Mouse (Mus musculus): ENCODE results near the gene Lrrfip2.
A peak's percentile ranks its signal among the peaks of the same experiment; 100 is the strongest.

Gene Lrrfip2

GRCm38 (mm10) chr9:111221580-111221979 is 104.2 kb downstream of the Lrrfip2 start:
- DNase-seq (ENCODE audit: low read depth), result no peak

DNA sequence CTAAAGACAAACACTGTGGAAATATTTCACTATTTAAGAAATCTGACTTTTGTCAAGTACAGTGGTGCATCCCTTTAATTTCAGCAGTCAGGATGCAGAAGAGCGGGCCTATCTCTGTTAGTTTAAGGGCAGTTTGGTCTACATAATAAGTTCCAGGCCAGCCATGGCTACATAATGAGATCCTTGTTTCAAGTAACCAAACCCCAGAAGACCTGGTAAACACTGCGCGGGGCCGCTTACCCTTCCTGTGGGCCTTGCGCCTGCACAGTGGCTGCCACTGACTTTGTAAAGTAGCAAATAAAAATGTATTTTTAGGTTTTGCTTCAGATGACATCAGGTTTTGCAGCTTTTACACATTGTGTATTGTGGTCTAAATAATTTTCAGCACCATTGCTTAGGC is 106.0 kb downstream of the Lrrfip2 start:
- no peak for DNase-seq (ENCODE audit: low read depth)

DNA sequence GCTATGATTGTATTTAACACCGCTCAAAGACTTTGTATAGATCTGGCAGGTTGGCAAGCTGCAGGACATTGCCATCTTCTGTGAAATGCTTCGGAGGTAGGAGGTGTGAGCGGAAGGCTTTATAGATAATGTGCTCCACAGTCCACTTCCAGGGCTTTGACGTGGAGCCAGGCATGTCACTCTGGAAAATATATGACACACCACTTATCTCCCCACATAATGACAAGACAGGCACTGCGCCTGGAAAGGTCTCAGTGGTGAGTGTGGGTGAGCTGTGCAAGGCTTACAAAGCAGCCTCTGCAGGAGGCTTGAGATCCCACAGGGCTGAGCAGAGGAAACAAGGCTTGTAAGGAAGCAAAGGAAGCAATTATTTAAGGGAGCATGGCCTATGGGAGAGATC is 111.1 kb downstream of the Lrrfip2 start:
- DNase-seq (ENCODE audit: low read depth), result no peak

DNA sequence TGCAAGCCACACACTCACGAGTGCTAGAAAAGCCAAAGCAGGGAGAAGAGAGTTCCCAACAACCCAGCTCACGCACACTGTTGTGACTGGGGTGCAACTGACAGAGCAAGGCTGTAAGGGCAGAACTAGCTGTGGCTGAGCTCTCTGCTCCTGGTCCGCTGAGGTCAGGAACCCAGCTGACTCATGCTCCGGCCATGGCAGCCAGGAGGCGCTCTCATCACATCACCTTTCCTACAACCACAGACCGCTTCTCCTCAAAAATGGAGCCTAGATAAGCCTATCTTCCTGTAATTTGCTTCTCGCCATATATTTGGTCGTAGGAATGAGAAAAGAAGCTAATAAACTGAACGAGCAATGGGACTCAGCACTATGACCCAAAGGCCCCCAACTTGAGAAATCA is 117.3 kb downstream of the Lrrfip2 start:
- DNase-seq (ENCODE audit: low read depth), result no peak

DNA sequence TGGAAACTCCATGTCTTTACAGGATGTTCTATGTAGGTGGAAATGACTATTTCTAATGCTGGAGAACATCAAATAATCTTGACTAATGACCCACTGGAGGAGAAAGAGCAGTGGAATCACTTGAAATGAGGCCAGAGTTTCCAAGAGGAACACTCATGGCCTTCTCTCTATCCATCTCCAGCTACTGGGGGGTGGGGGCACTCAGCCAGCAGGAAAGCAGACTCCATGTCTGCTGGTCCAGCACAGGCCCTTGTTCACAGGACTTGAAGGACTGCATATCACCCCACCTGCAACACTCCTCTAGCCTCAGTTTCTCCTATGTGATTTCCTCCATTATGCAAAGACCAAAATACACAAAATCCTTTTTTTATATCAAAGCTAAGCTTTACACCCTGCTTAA is 120.3 kb downstream of the Lrrfip2 start:
- no peak for DNase-seq (ENCODE audit: low read depth)

DNA sequence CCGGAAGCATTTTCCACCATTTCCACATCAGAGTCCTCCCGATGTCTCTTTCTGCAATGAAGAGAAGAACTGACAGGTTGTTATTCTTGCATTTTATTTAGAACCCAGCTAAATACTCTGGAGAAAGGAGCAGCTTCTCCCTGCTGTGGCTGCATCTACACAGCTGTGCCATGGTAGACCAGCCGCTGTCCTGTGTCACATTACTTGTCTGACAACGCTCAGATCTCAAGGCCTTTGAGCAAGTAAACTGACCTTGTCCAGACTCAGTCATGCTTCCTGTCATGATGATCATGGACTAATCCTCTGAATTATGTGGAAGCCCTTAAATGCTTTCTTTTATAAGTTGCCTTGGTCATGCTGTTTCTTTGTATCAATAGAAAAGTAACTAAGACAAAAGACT is 122.4 kb downstream of the Lrrfip2 start:
- DNase-seq (ENCODE audit: low read depth), result no peak

GRCm38 (mm10) chr9:111243384-111243783 is 126.0 kb downstream of the Lrrfip2 start:
- no peak for DNase-seq (ENCODE audit: low read depth)

DNA sequence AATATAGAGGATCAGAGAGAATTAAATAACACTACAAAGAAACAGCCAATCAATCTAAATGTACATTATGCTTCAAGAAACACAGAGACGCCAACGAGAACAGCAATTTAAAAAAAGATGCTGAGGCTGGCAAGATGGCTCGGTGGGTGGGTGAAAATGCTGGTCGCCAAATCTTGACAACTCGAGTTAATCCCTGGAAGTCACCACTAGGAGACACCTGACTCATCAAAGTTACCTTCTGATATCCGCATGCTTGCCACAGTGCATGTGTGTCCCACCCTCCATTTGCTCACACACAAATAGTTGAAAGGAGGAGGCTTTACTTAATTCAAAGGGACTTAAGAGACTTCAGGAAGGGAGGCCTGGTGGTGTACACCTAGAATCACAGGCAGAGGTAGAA is 128.2 kb downstream of the Lrrfip2 start:
- DNase-seq (ENCODE audit: low read depth), result no peak

DNA sequence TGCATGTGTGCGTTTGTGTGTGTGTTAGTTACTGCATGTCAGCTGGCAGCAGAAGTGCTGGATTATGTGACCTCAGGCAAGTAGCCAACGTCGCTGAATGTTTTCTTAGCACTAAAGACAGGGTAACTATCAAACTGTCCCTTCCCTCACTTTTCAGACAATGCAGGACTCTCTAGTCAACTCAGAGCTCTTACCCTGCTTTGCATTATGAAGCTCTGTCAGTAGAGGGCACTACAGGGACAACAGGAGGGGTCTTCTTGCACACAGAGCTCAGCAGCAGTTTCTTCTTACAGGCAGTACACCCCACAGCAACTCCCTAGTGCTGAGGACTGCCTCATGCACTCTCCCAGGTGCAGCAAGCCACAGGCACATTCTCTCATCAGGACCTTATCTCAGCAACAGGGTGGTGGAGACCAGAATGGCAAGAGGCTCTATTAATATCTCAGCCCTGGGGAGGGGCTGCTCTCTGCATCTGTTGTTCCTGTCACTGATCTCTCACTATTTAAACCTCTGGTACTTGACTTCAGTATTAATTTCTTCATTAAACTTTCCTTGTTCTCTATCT is 130.4 kb downstream of the Lrrfip2 start:
- no peak for DNase-seq (ENCODE audit: low read depth)

DNA sequence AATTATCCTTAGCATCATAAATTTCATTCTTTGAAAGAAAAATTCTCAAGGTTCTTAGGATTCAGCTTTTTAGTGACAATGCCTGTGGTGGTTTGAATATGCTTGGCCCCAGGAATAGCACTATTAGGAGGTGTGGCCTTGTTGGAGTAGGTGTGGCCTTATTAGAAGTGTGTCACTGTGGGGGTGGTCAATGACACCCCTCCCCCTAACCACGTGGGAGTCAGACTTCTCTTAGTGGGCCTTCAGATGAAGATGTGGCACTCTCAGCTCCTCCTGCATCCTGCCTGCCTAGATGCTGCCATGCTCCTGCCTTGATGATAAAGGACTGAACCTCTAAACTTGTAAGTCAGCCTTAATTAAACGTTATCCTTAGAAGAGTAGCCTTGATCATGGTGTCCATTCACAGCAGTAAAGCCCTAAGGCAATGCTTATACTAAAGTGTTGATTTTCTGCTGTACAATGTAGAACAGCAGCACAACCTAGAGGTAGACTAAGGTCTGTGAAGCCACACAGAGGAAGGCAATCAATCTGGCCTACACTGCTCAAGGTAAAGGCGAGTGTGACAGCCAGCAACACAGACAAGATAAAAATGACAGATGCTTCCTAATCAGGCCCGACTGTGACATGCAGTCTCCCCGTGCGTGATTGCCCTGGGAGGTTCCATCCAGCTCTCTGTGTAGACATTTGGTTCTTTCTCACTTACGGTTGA is 134.9 kb downstream of the Lrrfip2 start:
- DNase-seq (ENCODE audit: low read depth), result no peak

- DNase-seq (ENCODE audit: low read depth), result peak; percentile 91
Observed at GRCm38 (mm10) chr9:111260360-111260985, 143.1 kb downstream of the Lrrfip2 start.

DNA sequence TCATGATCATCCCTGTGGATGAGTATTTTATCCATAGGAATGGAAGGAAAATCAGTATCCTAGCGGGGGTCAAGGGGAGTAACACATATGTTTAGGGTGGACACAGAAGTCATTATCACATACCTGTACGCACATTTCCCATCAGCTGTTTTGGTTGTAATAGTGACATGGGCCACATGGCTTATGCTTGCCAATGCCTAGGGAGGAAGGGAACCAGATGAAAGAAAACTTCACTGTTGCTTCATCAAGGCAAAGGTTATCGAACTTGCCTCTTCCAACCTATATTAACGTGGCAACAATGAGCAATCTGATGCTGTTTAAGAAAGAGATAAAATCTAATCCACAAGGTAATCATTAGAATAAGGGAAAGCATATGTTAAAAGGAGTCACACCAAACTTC is 144.0 kb downstream of the Lrrfip2 start:
- no peak for DNase-seq (ENCODE audit: low read depth)

- DNase-seq (ENCODE audit: low read depth), result no peak
Observed at GRCm38 (mm10) chr9:111267998-111268397, 150.6 kb downstream of the Lrrfip2 start.

DNA sequence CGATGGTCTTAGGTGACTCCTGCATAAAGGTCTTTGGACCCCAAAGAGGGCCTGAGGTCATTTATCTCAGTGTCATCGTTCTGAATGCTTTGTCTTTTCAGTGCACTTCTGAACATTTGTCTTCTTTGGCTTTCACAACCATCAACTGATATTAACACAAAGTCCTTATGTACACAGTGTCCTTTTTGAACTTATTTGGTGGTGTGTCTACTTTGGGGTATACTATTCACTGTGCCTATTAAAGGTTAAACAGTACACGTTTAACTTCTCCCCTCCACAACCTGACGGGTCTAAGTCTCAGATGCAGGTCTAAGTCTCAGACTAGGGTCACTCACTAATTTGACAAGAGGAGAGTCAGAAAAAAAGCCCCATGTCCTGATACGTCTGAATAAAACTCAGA is 153.2 kb downstream of the Lrrfip2 start:
- DNase-seq (ENCODE audit: low read depth), result no peak

DNA sequence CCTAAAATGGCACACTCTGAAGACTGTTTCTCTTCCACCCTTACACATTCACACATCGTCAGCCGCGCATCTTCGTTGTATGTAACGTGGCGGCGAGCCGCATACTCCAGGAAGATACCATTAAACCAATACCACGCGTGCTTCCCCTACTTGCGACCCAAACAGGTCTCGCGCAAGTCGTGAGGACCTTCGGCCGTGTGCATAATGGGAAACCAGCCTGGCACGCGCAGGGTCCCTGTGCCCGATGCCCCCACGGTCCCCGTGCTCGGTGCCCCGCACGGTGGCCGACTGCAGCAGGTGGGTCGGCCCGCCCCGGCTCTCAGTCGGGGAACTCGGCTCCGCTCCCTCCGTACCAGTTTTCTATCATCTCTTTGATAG is 153.7 kb downstream of the Lrrfip2 start:
- DNase-seq (ENCODE audit: low read depth), result no peak

GRCm38 (mm10) chr9:111271434-111272160 is 154.2 kb downstream of the Lrrfip2 start, which contains the start of the genes Mlh1 and Epm2aip1:
Gene Mlh1, minus strand, starts transcription at chr9:111271791.
Gene Epm2aip1, plus strand, starts transcription at chr9:111271929.
- DNase-seq (ENCODE audit: low read depth), result peak; percentile 100

DNA sequence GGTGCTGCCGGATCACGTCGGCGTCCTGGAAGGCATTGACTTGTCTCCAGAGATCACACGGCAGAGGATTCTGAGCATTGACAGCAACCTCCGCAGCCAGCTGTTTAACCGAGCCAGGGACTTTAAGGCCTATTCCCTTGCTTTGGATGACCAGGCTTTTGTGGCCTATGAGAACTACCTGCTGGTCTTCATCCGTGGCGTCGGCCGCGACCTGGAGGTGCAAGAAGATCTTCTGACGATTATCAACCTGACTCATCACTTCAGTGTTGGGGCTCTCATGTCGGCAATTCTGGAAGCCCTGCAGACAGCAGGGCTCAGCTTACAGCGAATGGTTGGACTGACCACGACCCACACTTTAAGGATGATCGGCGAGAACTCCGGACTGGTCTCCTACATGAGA is 155.0 kb downstream of the Lrrfip2 start:
- DNase-seq (ENCODE audit: low read depth), result no peak

- no peak for DNase-seq (ENCODE audit: low read depth)
Observed at GRCm38 (mm10) chr9:111272996-111273785, 155.8 kb downstream of the Lrrfip2 start.

DNA sequence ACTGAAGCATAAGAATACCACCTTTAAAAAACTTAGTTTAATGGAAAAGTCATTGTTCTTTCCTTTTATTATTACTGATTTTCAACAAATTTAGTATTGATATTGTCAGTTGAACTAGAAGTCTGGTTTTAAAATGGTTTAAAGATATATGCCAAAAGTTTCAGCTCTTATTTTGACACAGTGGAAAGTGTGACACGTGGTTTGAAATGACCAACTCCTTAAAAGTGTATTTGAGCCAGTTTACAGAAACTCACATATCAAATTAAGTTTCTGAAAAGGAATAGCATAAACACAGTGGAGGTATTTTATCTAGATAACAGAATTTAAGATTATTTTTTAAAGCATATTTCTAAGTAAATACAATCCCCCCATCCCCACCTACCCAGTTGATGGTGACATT is 156.6 kb downstream of the Lrrfip2 start:
- no peak for DNase-seq (ENCODE audit: low read depth)

DNA sequence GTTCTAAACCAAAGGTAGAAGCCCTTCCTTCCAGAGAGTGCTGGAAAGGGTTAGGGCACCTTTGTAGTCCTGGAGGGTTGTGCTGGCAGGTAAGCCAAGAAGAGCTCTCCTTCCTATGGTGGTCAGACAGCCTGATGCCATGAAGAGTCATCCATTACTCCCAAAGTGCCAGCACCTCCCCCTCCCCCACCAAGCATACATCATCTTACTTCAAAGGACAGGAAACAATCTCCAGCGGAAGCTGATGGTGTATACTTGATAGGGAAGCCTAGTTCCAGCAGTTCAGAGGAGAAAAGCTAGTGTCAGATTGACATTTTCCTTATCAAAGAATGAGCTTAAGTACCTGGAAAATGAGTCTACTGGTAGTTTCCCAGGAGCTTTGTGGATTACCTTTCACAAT is 157.8 kb downstream of the Lrrfip2 start:
- DNase-seq (ENCODE audit: low read depth), result no peak
